In genomic region chr17:26449472-26449871, GRCm38 (mm10) we compare ENCODE assay signal across 24 mouse cellular contexts. TPM values are rescaled to one million over a fixed set of nuclear protein-coding genes. Genes with fewer than 3 reads are reported as not detected.
DNase-seq lines count a peak whose midpoint lies in the region; ATAC-seq and TF ChIP-seq lines count a peak whose summit lies in the region.
"Had no signal": no experiment of that assay in that cellular context is flagged by ENCODE, and none has a peak within 500 bp of the region (broad histone marks: within the 10 kb centered on the region; RNA-seq: fewer than 3 reads in every experiment).

No protein-coding gene starts in this region.

- WGBS in midbrain, embryonic 11.5 days = 76% methylated on average over 3 of the region's 3 CpGs
- WGBS in midbrain, embryonic 15.5 days = 63% methylated on average over 3 of the region's 3 CpGs

- H3K36me3 ChIP-seq in midbrain, embryonic 11.5 days (ENCODE audit: control insufficient read depth, insufficient read depth, low read length) = no peaks in the 10 kb centered on the region
- H3K36me3 ChIP-seq in midbrain, embryonic 15.5 days (replicated peaks) = no peaks in the 10 kb centered on the region
- H3K36me3 ChIP-seq: embryonic facial prominence, embryonic 13.5 days; embryonic facial prominence, embryonic 15.5 days; forebrain, embryonic 10.5 days; forebrain, embryonic 12.5 days; G1E had no signal

- no peaks in the 10 kb centered on the region for H3K9me3 ChIP-seq in midbrain, embryonic 11.5 days (ENCODE audit: control insufficient read depth, low read length)
- H3K9me3 ChIP-seq in midbrain, embryonic 15.5 days = no peaks in the 10 kb centered on the region
- H3K9me3 ChIP-seq: embryonic facial prominence, embryonic 13.5 days; embryonic facial prominence, embryonic 15.5 days; forebrain, embryonic 10.5 days; forebrain, embryonic 12.5 days; G1E had no signal

- no peak for TF ChIP-seq CTCF in gastrocnemius, adult 2 months (IDR thresholded peaks at IDR 0.05)

- no peaks in the 10 kb centered on the region for H3K4me1 ChIP-seq in midbrain, embryonic 11.5 days (ENCODE audit: control insufficient read depth, insufficient read depth, low read length)
- no peaks in the 10 kb centered on the region for H3K4me1 ChIP-seq in midbrain, embryonic 15.5 days
- H3K4me1 ChIP-seq: embryonic facial prominence, embryonic 13.5 days had no signal

- H3K4me3 ChIP-seq in gastrocnemius, adult 2 months = no peak overlapping the region
- H3K4me3 ChIP-seq in midbrain, embryonic 11.5 days (ENCODE audit: low read depth, low read length) = no peak overlapping the region
- no peak overlapping the region for H3K4me3 ChIP-seq in midbrain, embryonic 15.5 days
- H3K4me3 ChIP-seq: embryonic facial prominence, embryonic 13.5 days; embryonic facial prominence, embryonic 15.5 days; erythroblast, embryonic 14.5 days; forebrain, embryonic 10.5 days; forebrain, embryonic 12.5 days had no signal

- DNase-seq in adrenal gland, adult 2 months = peak; percentile 50
- no peak for DNase-seq in adrenal gland, postnatal 10 days
- no peak for DNase-seq in gastrocnemius, adult 2 months
- DNase-seq in gastrocnemius, postnatal 4 days (ENCODE audit: low spot score in 2 of 2) = no peak
- peak; percentile 10 for DNase-seq in midbrain, embryonic 11.5 days (ENCODE audit: low spot score, missing footprints)
- DNase-seq: adrenal gland, postnatal 25 days; B cell, adult 2 months; cerebellum, adult 11 months; cerebellum, adult 18-20 months; cerebellum, adult 8-10 months; cerebellum, adult 9-11 months; cerebellum, postnatal 14 days; cerebellum, postnatal 36 days; embryo, embryonic 11 days had no signal

- intact Hi-C loops in gastrocnemius, adult 2 months (cut with DNase I) = no loop called here

- no peak overlapping the region for H3K9ac ChIP-seq in midbrain, embryonic 11.5 days (ENCODE audit: low read length)
- no peak overlapping the region for H3K9ac ChIP-seq in midbrain, embryonic 15.5 days
- H3K9ac ChIP-seq: embryonic facial prominence, embryonic 13.5 days; embryonic facial prominence, embryonic 15.5 days; forebrain, embryonic 12.5 days had no signal

- peak overlapping the region; percentile 87 for H3K27ac ChIP-seq in gastrocnemius, adult 2 months
- H3K27ac ChIP-seq in midbrain, embryonic 11.5 days (ENCODE audit: low read depth, low read length) = no peak overlapping the region
- no peak overlapping the region for H3K27ac ChIP-seq in midbrain, embryonic 15.5 days
- H3K27ac ChIP-seq: embryonic facial prominence, embryonic 13.5 days; embryonic facial prominence, embryonic 15.5 days; forebrain, embryonic 10.5 days; forebrain, embryonic 12.5 days had no signal

- ATAC-seq in midbrain, embryonic 11.5 days (ENCODE audit: low FRiP score) = no peak
- ATAC-seq in midbrain, embryonic 15.5 days (replicated peaks) = no peak
- ATAC-seq: CD4-positive, CD25-positive, alpha-beta regulatory T cell, adult 4 months; forebrain, embryonic 14.5 days; forebrain, embryonic 16.5 days had no signal

- no peak overlapping the region for H3K4me2 ChIP-seq in midbrain, embryonic 11.5 days
- H3K4me2 ChIP-seq in midbrain, embryonic 15.5 days = no peak overlapping the region
- H3K4me2 ChIP-seq: embryonic facial prominence, embryonic 13.5 days; embryonic facial prominence, embryonic 15.5 days; forebrain, embryonic 12.5 days had no signal

- no peaks in the 10 kb centered on the region for H3K27me3 ChIP-seq in midbrain, embryonic 11.5 days (ENCODE audit: control insufficient read depth, insufficient read depth, low read length)
- no peaks in the 10 kb centered on the region for H3K27me3 ChIP-seq in midbrain, embryonic 15.5 days (replicated peaks)
- H3K27me3 ChIP-seq: embryonic facial prominence, embryonic 13.5 days; embryonic facial prominence, embryonic 15.5 days had no signal

RNA-seq across cellular contexts. Expression of gene Neurl1b, which starts 34.8 kb away (rescaled TPM):
- total RNA-seq in adrenal gland, adult 2 months (2021) = 10 to 100 TPM; 31.7 to 48.5 TPM
- polyA plus RNA-seq in adrenal gland, adult 2 months (2012; rRNA removed) = 142 and 152 TPM in 2 replicates
- 10 to 100 TPM; 43.6 to 44.0 TPM for total RNA-seq in adrenal gland, postnatal 10 days (2021)
- 1 to 10 TPM; 2.3 to 2.6 TPM for total RNA-seq in gastrocnemius, adult 2 months (2021)
- total RNA-seq in gastrocnemius, postnatal 4 days (2021) = 10 to 100 TPM; 16.8 to 17.2 TPM
- polyA plus RNA-seq in midbrain, embryonic 11.5 days (2014; fragmentation: Nextera tagmentation; extraction: Ambion mirVana) = 0.18 and 0.46 TPM in 2 replicates
- polyA plus RNA-seq in midbrain, embryonic 15.5 days (2015; fragmentation: Nextera tagmentation; extraction: Ambion mirVana) = 1.9 and 2.2 TPM in 2 replicates
- polyA plus RNA-seq: erythroblast, embryonic 14.5 days; G1E had no signal

Comparison
In these comparisons a context has a peak if more than half of its experiments do, and no peak if none do; other contexts are left out.
1. DNase-seq: peak in adrenal gland, adult 2 months (single experiment) and midbrain, embryonic 11.5 days (single experiment); none in adrenal gland, postnatal 10 days (single experiment), gastrocnemius, adult 2 months (single experiment) and gastrocnemius, postnatal 4 days (0 of 2).
2. RNA of gene Neurl1b, which starts 34.8 kb away (total RNA-seq): 31.7 to 48.5 TPM in adrenal gland, adult 2 months, 43.6 to 44.0 TPM in adrenal gland, postnatal 10 days and 16.8 to 17.2 TPM in gastrocnemius, postnatal 4 days; 2.3 to 2.6 TPM in gastrocnemius, adult 2 months; every median in the first group is over 4 times any median in the second.